Mouse (Mus musculus): ENCODE measurements around the gene Shisal2a.

The Shisal2a gene

GRCm38 (mm10) chr4:108383183-108383714 is at the start of gene Shisal2a:
Shisal2a (minus strand) TSS chr4:108383349.
- in situ Hi-C loops (cut with MboI, MseI): no loop called here

GRCm38 (mm10) chr4:108431561-108431936 is 48.4 kb upstream of the Shisal2a start:
- in situ Hi-C loops (cut with MboI, MseI): loop anchor here (10.0 kb wide), 2 partner anchors 463 to 533 kb away; no protein-coding TSS in a partner anchor

GRCm38 (mm10) chr4:108430656-108431560 is 47.8 kb upstream of the Shisal2a start:
- in situ Hi-C loops (cut with MboI, MseI): loop anchor here (10.0 kb wide), 2 partner anchors 464 to 534 kb away; no protein-coding TSS in a partner anchor

- in situ Hi-C loops (cut with MboI, MseI): loop anchor here (10.0 kb wide), 1 partner anchor 304 kb away; no protein-coding TSS in a partner anchor
Measured at GRCm38 (mm10) chr4:108428341-108428721, 45.2 kb upstream of the Shisal2a start.

- in situ Hi-C loops (cut with MboI, MseI): loop anchor here (10.0 kb wide), 1 partner anchor 303 kb away; no protein-coding TSS in a partner anchor
Measured at GRCm38 (mm10) chr4:108427719-108428340, 44.7 kb upstream of the Shisal2a start.

GRCm38 (mm10) chr4:108424587-108424986 is 41.4 kb upstream of the Shisal2a start:
- in situ Hi-C loops (cut with MboI, MseI): loop anchor here (10.0 kb wide), 1 partner anchor 300 kb away; no protein-coding TSS in a partner anchor

GRCm38 (mm10) chr4:108407621-108408020 is 24.5 kb upstream of the Shisal2a start:
- in situ Hi-C loops (cut with MboI, MseI): no loop called here

- in situ Hi-C loops (cut with MboI, MseI): no loop called here
Measured at GRCm38 (mm10) chr4:108406861-108407401, 23.8 kb upstream of the Shisal2a start, which contains the start of gene Gpx7. Gpx7 (minus strand) TSS chr4:108406961.

- in situ Hi-C loops (cut with MboI, MseI): no loop called here
Measured at GRCm38 (mm10) chr4:108406138-108406860, 23.1 kb upstream of the Shisal2a start.

- in situ Hi-C loops (cut with MboI, MseI): no loop called here
Measured at GRCm38 (mm10) chr4:108405766-108406137, 22.6 kb upstream of the Shisal2a start.

- in situ Hi-C loops (cut with MboI, MseI): no loop called here
Measured at GRCm38 (mm10) chr4:108403861-108404635, 20.9 kb upstream of the Shisal2a start.

GRCm38 (mm10) chr4:108400395-108400794 is 17.2 kb upstream of the Shisal2a start:
- in situ Hi-C loops (cut with MboI, MseI): no loop called here

- in situ Hi-C loops (cut with MboI, MseI): no loop called here
Measured at GRCm38 (mm10) chr4:108394236-108394635, 11.1 kb upstream of the Shisal2a start.

GRCm38 (mm10) chr4:108392558-108392957 is 9.4 kb upstream of the Shisal2a start:
- in situ Hi-C loops (cut with MboI, MseI): no loop called here

- in situ Hi-C loops (cut with MboI, MseI): no loop called here
Measured at GRCm38 (mm10) chr4:108391124-108391523, 8.0 kb upstream of the Shisal2a start.

GRCm38 (mm10) chr4:108388741-108389140 is 5.6 kb upstream of the Shisal2a start:
- in situ Hi-C loops (cut with MboI, MseI): no loop called here

GRCm38 (mm10) chr4:108387681-108388253 is 4.6 kb upstream of the Shisal2a start:
- in situ Hi-C loops (cut with MboI, MseI): no loop called here

- in situ Hi-C loops (cut with MboI, MseI): no loop called here
Measured at GRCm38 (mm10) chr4:108387106-108387505, 4.0 kb upstream of the Shisal2a start.

- in situ Hi-C loops (cut with MboI, MseI): no loop called here
Measured at GRCm38 (mm10) chr4:108386087-108386486, 2.9 kb upstream of the Shisal2a start.

GRCm38 (mm10) chr4:108380146-108380545 is 3.0 kb downstream of the Shisal2a start:
- in situ Hi-C loops (cut with MboI, MseI): no loop called here
